Mouse (Mus musculus): ENCODE measurements around the gene Spaca9. TPM values are rescaled to one million over a fixed set of nuclear protein-coding genes. Genes with fewer than 3 reads are reported as not detected.

Spaca9 gene
- polyA plus RNA-seq, 1 experiment from 2014 or later = 6.5 TPM

Small RNAs within 50 kb of the gene (microRNA-seq; reads per million reads assigned to microRNA genes)
- 0.99 reads per million for gene Mir3088

Other genes with a start within 250 kb of the Spaca9 start
- 4.6 and 5.1 TPM in 2 replicates for gene 1700007K13Rik, start 233.4 kb downstream of the Spaca9 start, polyA plus RNA-seq (2015; fragmentation: Nextera tagmentation; extraction: Ambion mirVana)
- 49.9 and 52.7 TPM in 2 replicates for gene Mrps2, start 231.7 kb downstream of the Spaca9 start, polyA plus RNA-seq (2015; fragmentation: Nextera tagmentation; extraction: Ambion mirVana)
- gene Gbgt1, start 202.8 kb downstream of the Spaca9 start, polyA plus RNA-seq (2015; fragmentation: Nextera tagmentation; extraction: Ambion mirVana) = 1.1 and 1.5 TPM in 2 replicates
- 3.4 and 3.7 TPM in 2 replicates for gene Gm10134, start 193.6 kb downstream of the Spaca9 start, polyA plus RNA-seq (2015; fragmentation: Nextera tagmentation; extraction: Ambion mirVana)
- 27.3 and 27.9 TPM in 2 replicates for gene Ralgds, start 186.6 kb downstream of the Spaca9 start, polyA plus RNA-seq (2015; fragmentation: Nextera tagmentation; extraction: Ambion mirVana)
- 0.10 and 0.23 TPM in 2 replicates for gene Cel, start 136.3 kb downstream of the Spaca9 start, polyA plus RNA-seq (2015; fragmentation: Nextera tagmentation; extraction: Ambion mirVana)
- 45.0 and 45.7 TPM in 2 replicates for gene Gtf3c5, start 116.0 kb downstream of the Spaca9 start, polyA plus RNA-seq (2015; fragmentation: Nextera tagmentation; extraction: Ambion mirVana)
- gene Gfi1b, start 77.7 kb downstream of the Spaca9 start, polyA plus RNA-seq (2015; fragmentation: Nextera tagmentation; extraction: Ambion mirVana) = 0.80 and 1.4 TPM in 2 replicates
- gene Tsc1, start 58.5 kb downstream of the Spaca9 start, polyA plus RNA-seq (2015; fragmentation: Nextera tagmentation; extraction: Ambion mirVana) = 16.5 and 18.2 TPM in 2 replicates
- 4.2 and 4.7 TPM in 2 replicates for gene Ak8, start 437 bp upstream of the Spaca9 start, polyA plus RNA-seq (2015; fragmentation: Nextera tagmentation; extraction: Ambion mirVana)
- gene Gtf3c4, start 140.6 kb upstream of the Spaca9 start, polyA plus RNA-seq (2015; fragmentation: Nextera tagmentation; extraction: Ambion mirVana) = 11.4 and 13.2 TPM in 2 replicates
- 13.2 and 15.8 TPM in 2 replicates for gene Ddx31, start 140.7 kb upstream of the Spaca9 start, polyA plus RNA-seq (2015; fragmentation: Nextera tagmentation; extraction: Ambion mirVana)
- 0.28 TPM in 1 of 2 replicates, not detected in the other for gene Barhl1, start 216.9 kb upstream of the Spaca9 start, polyA plus RNA-seq (2015; fragmentation: Nextera tagmentation; extraction: Ambion mirVana)